Mouse (Mus musculus): Measurements from ENCODE around the gene Lgr5. TPM values are rescaled to one million over a fixed set of nuclear protein-coding genes. Genes with fewer than 3 reads are reported as not detected.

Gene Lgr5
- polyA plus RNA-seq, 1 experiment from 2014 or later = 7.9 TPM

GRCm38 (mm10) chr10:115478441-115479141, 109.0 kb downstream of the Lgr5 start:
- Histone ChIP-seq H3K4me2 (replicated peaks) (peak overlapping the region; percentile 49), H3K27me3 (no peaks in the 10 kb centered on the region), H3K9me3 (replicated peaks) (no peaks in the 10 kb centered on the region), H3K27ac (peak overlapping the region; percentile 44; the same call in 1 of the 2 replicates), H3K4me1 (peaks cover 16% of the 10 kb centered on the region), H3K4me3 (0 out of 2 replicates have a peak overlapping the region, but pooled peaks have one; percentile 7), H3K9ac (no peak overlapping the region), H3K36me3 (no peaks in the 10 kb centered on the region)
- ATAC-seq (ENCODE audit: low FRiP score) = peak; percentile 75
- WGBS = 13% methylated on average over 19 of the region's 20 CpGs

- Histone ChIP-seq H3K27me3 (no peaks in the 10 kb centered on the region), H3K4me3 (no peak overlapping the region), H3K9ac (no peak overlapping the region), H3K4me2 (replicated peaks) (no peak overlapping the region), H3K27ac (no peak overlapping the region), H3K4me1 (peaks cover 18% of the 10 kb centered on the region), H3K36me3 (no peaks in the 10 kb centered on the region), H3K9me3 (replicated peaks) (no peaks in the 10 kb centered on the region)
- WGBS = 87% methylated on average over 9 of the region's 9 CpGs
- ATAC-seq (ENCODE audit: low FRiP score) = no peak
Observed at GRCm38 (mm10) chr10:115476506-115476905, 111.1 kb downstream of the Lgr5 start.

GRCm38 (mm10) chr10:115475000-115475550, 112.5 kb downstream of the Lgr5 start:
- no peak overlapping the region; the same call in none of the 2 replicates for H3K27ac ChIP-seq

GRCm38 (mm10) chr10:115473213-115473961, 114.2 kb downstream of the Lgr5 start:
- Histone ChIP-seq H3K36me3 (no peaks in the 10 kb centered on the region), H3K27me3 (no peaks in the 10 kb centered on the region), H3K27ac (no peak overlapping the region), H3K9me3 (replicated peaks) (no peaks in the 10 kb centered on the region), H3K9ac (no peak overlapping the region), H3K4me3 (no peak overlapping the region), H3K4me1 (peaks cover 6% of the 10 kb centered on the region), H3K4me2 (replicated peaks) (no peak overlapping the region)
- no peak for ATAC-seq (ENCODE audit: low FRiP score)
- 67% methylated on average over 6 of the region's 6 CpGs for WGBS

More at GRCm38 (mm10) chr10:115475000-115475550, 112.5 kb downstream of the Lgr5 start:
- H3K9me3 ChIP-seq (replicated peaks) = no peaks in the 10 kb centered on the region
- no peak overlapping the region for H3K4me3 ChIP-seq
- WGBS = 49% methylated on average over 7 of the region's 7 CpGs
- no peak overlapping the region for H3K4me2 ChIP-seq (replicated peaks)
- ATAC-seq (ENCODE audit: low FRiP score) = no peak
- peaks cover 16% of the 10 kb centered on the region for H3K4me1 ChIP-seq
- H3K36me3 ChIP-seq = no peaks in the 10 kb centered on the region
- H3K27me3 ChIP-seq = no peaks in the 10 kb centered on the region
- H3K9ac ChIP-seq = no peak overlapping the region

GRCm38 (mm10) chr10:115470621-115471334, 116.8 kb downstream of the Lgr5 start:
- whole genome bisulfite sequencing = 39% methylated on average over 17 of the region's 17 CpGs
- ATAC-seq (ENCODE audit: low FRiP score) = no peak
- Histone ChIP-seq H3K27ac (peak overlapping the region; percentile 35; the same call in 1 of the 2 replicates), H3K9me3 (replicated peaks) (no peaks in the 10 kb centered on the region), H3K27me3 (no peaks in the 10 kb centered on the region), H3K9ac (peak overlapping the region; percentile 3; the same call in 1 of the 2 replicates), H3K4me3 (peak overlapping the region; percentile 30), H3K36me3 (no peaks in the 10 kb centered on the region), H3K4me2 (replicated peaks) (peak overlapping the region; percentile 43), H3K4me1 (0 out of 2 replicates have a peak, but pooled peaks cover 3% of the 10 kb centered on the region)

- Histone ChIP-seq H3K9ac (no peak overlapping the region), H3K9me3 (replicated peaks) (no peaks in the 10 kb centered on the region), H3K4me3 (no peak overlapping the region), H3K4me2 (replicated peaks) (no peak overlapping the region), H3K36me3 (no peaks in the 10 kb centered on the region), H3K4me1 (0 out of 2 replicates have a peak, but pooled peaks cover 3% of the 10 kb centered on the region), H3K27me3 (no peaks in the 10 kb centered on the region), H3K27ac (no peak overlapping the region)
- ATAC-seq (ENCODE audit: low FRiP score) = peak; percentile 90
- 12% methylated on average over 7 of the region's 7 CpGs for WGBS
Observed at GRCm38 (mm10) chr10:115469040-115469439, 118.5 kb downstream of the Lgr5 start.

GRCm38 (mm10) chr10:115468632-115469031, 118.9 kb downstream of the Lgr5 start:
- no peaks in the 10 kb centered on the region for H3K9me3 ChIP-seq (replicated peaks)
- no peak overlapping the region for H3K4me2 ChIP-seq (replicated peaks)
- H3K4me3 ChIP-seq = no peak overlapping the region
- H3K9ac ChIP-seq = no peak overlapping the region
- WGBS = 41% methylated on average over 7 of the region's 7 CpGs
- no peaks in the 10 kb centered on the region for H3K27me3 ChIP-seq
- H3K27ac ChIP-seq = no peak overlapping the region
- H3K36me3 ChIP-seq = no peaks in the 10 kb centered on the region
- H3K4me1 ChIP-seq = 0 out of 2 replicates have a peak, but pooled peaks cover 3% of the 10 kb centered on the region
- peak; percentile 69 for ATAC-seq (ENCODE audit: low FRiP score)

GRCm38 (mm10) chr10:115467985-115468384, 119.6 kb downstream of the Lgr5 start:
- no peaks in the 10 kb centered on the region for H3K9me3 ChIP-seq (replicated peaks)

GRCm38 (mm10) chr10:115465778-115466177, 121.8 kb downstream of the Lgr5 start:
- Histone ChIP-seq H3K36me3 (no peaks in the 10 kb centered on the region), H3K27me3 (no peaks in the 10 kb centered on the region), H3K4me3 (no peak overlapping the region), H3K27ac (no peak overlapping the region), H3K4me1 (no peaks in the 10 kb centered on the region), H3K9me3 (replicated peaks) (no peaks in the 10 kb centered on the region), H3K4me2 (replicated peaks) (no peak overlapping the region), H3K9ac (no peak overlapping the region)
- WGBS = 77% methylated on average over 6 of the region's 6 CpGs
- no peak for ATAC-seq (ENCODE audit: low FRiP score)

More at GRCm38 (mm10) chr10:115467985-115468384, 119.6 kb downstream of the Lgr5 start:
- Histone ChIP-seq H3K4me2 (replicated peaks) (no peak overlapping the region), H3K4me3 (no peak overlapping the region), H3K36me3 (no peaks in the 10 kb centered on the region), H3K27ac (no peak overlapping the region), H3K9ac (no peak overlapping the region), H3K4me1 (no peaks in the 10 kb centered on the region), H3K27me3 (no peaks in the 10 kb centered on the region)
- WGBS = 85% methylated on average over 8 of the region's 8 CpGs
- ATAC-seq (ENCODE audit: low FRiP score) = no peak

GRCm38 (mm10) chr10:115465072-115465471, 122.5 kb downstream of the Lgr5 start:
- no peaks in the 10 kb centered on the region for H3K9me3 ChIP-seq (replicated peaks)
- H3K4me1 ChIP-seq = no peaks in the 10 kb centered on the region
- 70% methylated on average over 7 of the region's 7 CpGs for WGBS
- ATAC-seq (ENCODE audit: low FRiP score) = no peak
- H3K36me3 ChIP-seq = no peaks in the 10 kb centered on the region
- H3K4me3 ChIP-seq = no peak overlapping the region
- no peaks in the 10 kb centered on the region for H3K27me3 ChIP-seq
- H3K9ac ChIP-seq = no peak overlapping the region
- no peak overlapping the region for H3K4me2 ChIP-seq (replicated peaks)
- no peak overlapping the region for H3K27ac ChIP-seq

- Histone ChIP-seq H3K4me3 (no peak overlapping the region), H3K4me2 (replicated peaks) (no peak overlapping the region), H3K4me1 (no peaks in the 10 kb centered on the region), H3K27ac (no peak overlapping the region), H3K9ac (no peak overlapping the region), H3K36me3 (no peaks in the 10 kb centered on the region), H3K27me3 (no peaks in the 10 kb centered on the region), H3K9me3 (replicated peaks) (no peaks in the 10 kb centered on the region)
- no peak for ATAC-seq (ENCODE audit: low FRiP score)
- WGBS = 74% methylated on average over 5 of the region's 5 CpGs
Observed at GRCm38 (mm10) chr10:115462646-115463045, 124.9 kb downstream of the Lgr5 start.

Measured in hindbrain, embryonic 12.5 days (tissue).